Mouse (Mus musculus): ENCODE measurements around the gene Ermap. TPM values are rescaled to one million over a fixed set of nuclear protein-coding genes. Genes with fewer than 3 reads are reported as not detected.

Gene Ermap
- 0.03 and 0.22 TPM in 2 replicates for polyA plus RNA-seq (2012; rRNA removed; ENCODE audit: low replicate concordance)

DNA sequence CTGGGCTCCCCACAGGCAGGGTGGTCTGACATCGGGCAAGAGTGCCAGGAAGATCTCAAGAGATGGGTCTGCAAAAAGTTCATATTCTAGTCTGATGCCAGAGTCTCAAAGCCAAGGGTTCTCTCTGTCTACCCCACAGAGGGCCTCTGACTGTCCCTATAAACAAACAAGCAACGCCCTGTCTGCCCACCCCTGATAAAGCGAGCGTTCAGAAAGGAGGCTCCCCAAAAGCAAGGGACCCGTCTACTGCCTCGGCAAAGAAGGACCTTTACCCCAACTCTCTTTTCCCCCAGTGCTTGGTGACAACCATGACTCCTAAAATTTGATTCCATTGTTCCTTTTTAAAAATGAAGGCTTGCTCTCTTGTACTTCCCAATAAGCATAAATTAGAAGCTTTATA, at the start of gene Ermap:
TSS of gene Ermap (minus strand) at position 148 of the 400 bp plus-strand sequence.

GRCm38 (mm10) chr4:119232410-119233255, 42.8 kb upstream of the Ermap start, which contains the start of the genes AU022252 and P3h1:
AU022252 (minus strand) TSS chr4:119232712.
P3h1 (plus strand) TSS chr4:119232915.

GRCm38 (mm10) chr4:119218169-119218568, 28.4 kb upstream of the Ermap start, which contains the start of gene Tmem269:
Tmem269 (minus strand) TSS chr4:119218217.

GRCm38 (mm10) chr4:119194909-119195581, 5.2 kb upstream of the Ermap start, which contains the start of gene Svbp:
Svbp (plus strand) TSS chr4:119195306.

GRCm38 (mm10) chr4:119173851-119174453, 15.9 kb downstream of the Ermap start, which contains the start of gene Zfp691:
Zfp691 (minus strand) TSS chr4:119174195.

Other genes starting within 250 kb of the Ermap start
- gene Lao1, start 228.4 kb downstream of the Ermap start, polyA plus RNA-seq (2012; rRNA removed; ENCODE audit: low replicate concordance), result 0.63 TPM in 1 of 2 replicates, not detected in the other
- 19.7 and 33.8 TPM in 2 replicates for gene Slc2a1, start 81.3 kb downstream of the Ermap start, polyA plus RNA-seq (2012; rRNA removed; ENCODE audit: low replicate concordance)
- gene Zfp691, start 15.8 kb downstream of the Ermap start, polyA plus RNA-seq (2012; rRNA removed; ENCODE audit: low replicate concordance), result 10.1 and 11.3 TPM in 2 replicates
- 29.9 and 46.9 TPM in 2 replicates for gene Svbp, start 5.3 kb upstream of the Ermap start, polyA plus RNA-seq (2012; rRNA removed; ENCODE audit: low replicate concordance)
- gene Tmem269, start 28.2 kb upstream of the Ermap start, polyA plus RNA-seq (2012; rRNA removed; ENCODE audit: low replicate concordance), result 0.26 TPM in 1 of 2 replicates, not detected in the other
- 8.6 and 10.8 TPM in 2 replicates for gene AU022252, start 42.7 kb upstream of the Ermap start, polyA plus RNA-seq (2012; rRNA removed; ENCODE audit: low replicate concordance)
- 41.9 and 58.7 TPM in 2 replicates for gene P3h1, start 42.9 kb upstream of the Ermap start, polyA plus RNA-seq (2012; rRNA removed; ENCODE audit: low replicate concordance)
- gene Cldn19, start 65.4 kb upstream of the Ermap start, polyA plus RNA-seq (2012; rRNA removed; ENCODE audit: low replicate concordance), result 0.36 and 1.0 TPM in 2 replicates
- gene Ybx1, start 104.6 kb upstream of the Ermap start, polyA plus RNA-seq (2012; rRNA removed; ENCODE audit: low replicate concordance), result 169 and 198 TPM in 2 replicates
- gene Ppih, start 130.5 kb upstream of the Ermap start, polyA plus RNA-seq (2012; rRNA removed; ENCODE audit: low replicate concordance), result 7.4 and 13.9 TPM in 2 replicates
- 0.24 and 1.7 TPM in 2 replicates for gene Ccdc30, start 225.5 kb upstream of the Ermap start, polyA plus RNA-seq (2012; rRNA removed; ENCODE audit: low replicate concordance)
- 17.5 and 21.1 TPM in 2 replicates for gene Ppcs, start 232.4 kb upstream of the Ermap start, polyA plus RNA-seq (2012; rRNA removed; ENCODE audit: low replicate concordance)
- 0.49 and 0.60 TPM in 2 replicates for gene Zmynd12, start 232.8 kb upstream of the Ermap start, polyA plus RNA-seq (2012; rRNA removed; ENCODE audit: low replicate concordance)

All from subcutaneous adipose tissue, adult 2 months (tissue).